Mouse (Mus musculus): ENCODE measurements around the gene Foxp1. TPM values are rescaled to one million over a fixed set of nuclear protein-coding genes. Genes with fewer than 3 reads are reported as not detected.

Gene Foxp1
- polyA plus RNA-seq, 1 experiment from 2014 or later: 65.4 TPM

DNA sequence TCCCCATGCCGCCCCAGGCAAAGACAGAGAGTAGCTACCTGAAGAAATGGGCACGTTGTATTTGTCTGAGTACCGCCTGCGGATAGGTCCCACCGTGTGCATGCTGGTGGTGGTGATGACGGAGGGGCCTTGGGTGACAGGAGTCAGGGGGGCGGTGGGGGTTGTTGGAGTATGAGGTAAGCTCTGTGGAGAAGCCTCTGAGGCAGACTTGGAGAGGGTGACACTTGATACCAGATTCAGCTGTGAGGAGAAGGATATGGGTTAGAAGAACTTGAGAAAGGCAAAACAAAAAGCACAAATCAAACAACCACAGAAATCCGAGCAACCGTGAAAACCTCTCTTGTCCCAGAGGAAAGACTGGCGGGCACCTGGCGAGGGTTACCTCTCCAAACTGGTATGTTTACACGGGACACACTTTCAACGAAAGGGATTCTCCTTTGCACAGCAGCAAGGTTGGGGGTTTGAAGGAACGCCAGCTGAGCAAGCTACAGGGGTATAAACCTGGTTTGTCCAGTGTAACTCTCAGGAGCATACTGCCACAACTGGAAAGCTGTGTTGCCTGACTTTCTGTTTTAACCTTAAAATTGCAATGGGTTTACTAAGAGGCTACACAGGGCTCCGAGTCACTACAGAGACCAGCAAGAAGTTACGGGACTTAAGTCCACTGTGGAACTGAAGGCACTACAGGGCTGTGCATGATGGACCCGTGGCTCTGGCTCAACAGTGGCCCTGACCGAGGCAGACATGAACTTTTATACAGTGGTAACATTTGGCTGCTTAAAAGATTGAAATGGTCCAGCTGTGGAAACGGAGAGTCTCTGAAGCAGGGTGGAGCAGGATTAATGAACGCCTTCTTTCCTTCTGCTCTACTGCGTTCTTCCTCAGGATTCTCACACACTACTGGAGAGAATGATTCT is 576.8 kb downstream of the Foxp1 start:
- Histone ChIP-seq H3K27me3 (ENCODE audit: control insufficient read depth, insufficient read depth, low read length) (no peaks in the 10 kb centered on the region), H3K4me2 (ENCODE audit: low read depth, severe bottlenecking) (no peak overlapping the region), H3K4me1 (ENCODE audit: control insufficient read depth, insufficient read depth, low read length) (peaks cover 8% of the 10 kb centered on the region; the same call in 1 of the 2 replicates), H3K9me3 (ENCODE audit: control insufficient read depth, low read length) (no peaks in the 10 kb centered on the region), H3K27ac (replicated peaks; ENCODE audit: low read depth, low read length) (no peak overlapping the region), H3K4me3 (ENCODE audit: low read depth, low read length) (no peak overlapping the region), H3K36me3 (ENCODE audit: control insufficient read depth, insufficient read depth, low read length) (0 out of 2 replicates have a peak, but pooled peaks cover 2% of the 10 kb centered on the region), H3K9ac (ENCODE audit: low read length) (no peak overlapping the region)
- ATAC-seq (ENCODE audit: insufficient number of reproducible peaks, low FRiP score, low TSS enrichment, low read depth) (no peak), DNase-seq (ENCODE audit: low spot score) (no peak)
- 86% methylated on average over 21 of the region's 21 CpGs for WGBS

DNA sequence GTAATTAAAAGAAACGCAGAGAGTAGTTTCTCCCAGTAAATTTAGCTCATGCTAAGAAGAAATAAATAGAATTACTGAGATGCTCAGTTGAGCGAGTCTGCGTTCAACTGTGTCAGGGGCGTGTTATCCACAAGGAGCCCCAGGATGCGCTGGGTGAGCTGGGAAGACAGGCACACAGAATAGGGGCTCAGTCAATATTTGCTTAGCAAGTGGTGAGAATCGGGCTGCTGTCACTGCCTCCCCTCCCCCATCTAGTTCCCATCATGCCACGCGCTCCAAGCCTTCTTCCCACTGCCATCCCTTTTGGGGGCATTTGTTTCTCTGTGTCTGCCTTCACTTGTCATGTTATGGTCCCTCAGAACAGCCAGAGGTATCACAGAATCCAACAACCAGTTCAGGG is 584.2 kb downstream of the Foxp1 start:
- no peak for DNase-seq (ENCODE audit: low spot score)
- Histone ChIP-seq H3K27me3 (ENCODE audit: control insufficient read depth, insufficient read depth, low read length) (no peaks in the 10 kb centered on the region), H3K36me3 (ENCODE audit: control insufficient read depth, insufficient read depth, low read length) (peaks cover 4% of the 10 kb centered on the region), H3K27ac (replicated peaks; ENCODE audit: low read depth, low read length) (no peak overlapping the region), H3K4me2 (ENCODE audit: low read depth, severe bottlenecking) (no peak overlapping the region), H3K9me3 (ENCODE audit: control insufficient read depth, low read length) (no peaks in the 10 kb centered on the region), H3K4me3 (ENCODE audit: low read depth, low read length) (no peak overlapping the region), H3K9ac (ENCODE audit: low read length) (no peak overlapping the region), H3K4me1 (ENCODE audit: control insufficient read depth, insufficient read depth, low read length) (no peaks in the 10 kb centered on the region)
- 91% methylated on average over 8 of the region's 8 CpGs for WGBS
- ATAC-seq (ENCODE audit: insufficient number of reproducible peaks, low FRiP score, low TSS enrichment, low read depth): no peak

DNA sequence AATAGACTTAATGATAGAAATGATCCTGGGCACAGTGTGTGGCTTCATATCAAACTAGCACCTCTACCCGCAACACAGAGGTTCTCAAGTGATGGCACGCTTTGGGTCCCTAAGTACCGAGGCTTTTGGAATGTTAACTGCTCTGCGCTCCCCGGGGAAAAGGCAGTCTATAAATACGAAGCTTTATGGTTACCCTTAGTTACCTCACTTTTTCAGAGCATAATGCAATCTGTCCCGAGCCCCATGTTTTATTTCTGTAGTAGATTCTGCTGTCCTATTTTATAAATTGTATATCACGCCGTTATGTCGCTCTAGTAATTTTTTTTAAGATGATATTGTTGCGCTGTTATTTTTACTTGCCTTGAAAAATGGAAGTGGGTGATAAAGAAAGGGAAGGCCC is 585.0 kb downstream of the Foxp1 start:
- no peak overlapping the region for H3K4me3 ChIP-seq (ENCODE audit: low read depth, low read length)
- no peak overlapping the region for H3K27ac ChIP-seq (replicated peaks; ENCODE audit: low read depth, low read length)
- no peak overlapping the region for H3K9ac ChIP-seq (ENCODE audit: low read length)
- WGBS: 87% methylated on average over 11 of the region's 11 CpGs
- no peak for DNase-seq (ENCODE audit: low spot score)
- no peaks in the 10 kb centered on the region for H3K9me3 ChIP-seq (ENCODE audit: control insufficient read depth, low read length)
- no peak overlapping the region for H3K4me2 ChIP-seq (ENCODE audit: low read depth, severe bottlenecking)
- H3K4me1 ChIP-seq (ENCODE audit: control insufficient read depth, insufficient read depth, low read length): no peaks in the 10 kb centered on the region
- no peak for ATAC-seq (ENCODE audit: insufficient number of reproducible peaks, low FRiP score, low TSS enrichment, low read depth)
- H3K36me3 ChIP-seq (ENCODE audit: control insufficient read depth, insufficient read depth, low read length): peaks cover 4% of the 10 kb centered on the region
- H3K27me3 ChIP-seq (ENCODE audit: control insufficient read depth, insufficient read depth, low read length): no peaks in the 10 kb centered on the region

DNA sequence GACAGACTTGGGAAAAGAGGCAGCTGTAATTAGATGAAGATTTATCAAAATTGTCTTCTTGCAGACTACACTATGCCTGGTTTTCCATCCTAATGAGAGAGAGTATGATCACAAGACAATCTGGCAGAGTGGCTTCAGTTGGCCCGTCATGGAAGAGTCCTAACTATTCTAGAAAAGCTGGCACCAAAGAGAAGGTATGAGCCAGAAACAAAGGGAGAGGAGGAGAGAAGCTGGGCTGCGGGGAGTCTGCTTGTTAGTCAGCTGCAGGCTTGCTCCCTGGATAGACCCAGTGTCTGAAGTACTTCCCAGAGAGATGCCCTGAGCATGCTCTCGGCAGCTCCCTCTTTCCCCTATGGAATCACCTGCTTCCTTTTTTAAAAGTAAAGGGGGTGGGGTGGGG is 586.1 kb downstream of the Foxp1 start:
- H3K27ac ChIP-seq (replicated peaks; ENCODE audit: low read depth, low read length): no peak overlapping the region
- H3K4me3 ChIP-seq (ENCODE audit: low read depth, low read length): no peak overlapping the region
- H3K4me2 ChIP-seq (ENCODE audit: low read depth, severe bottlenecking): no peak overlapping the region
- H3K27me3 ChIP-seq (ENCODE audit: control insufficient read depth, insufficient read depth, low read length): no peaks in the 10 kb centered on the region
- H3K4me1 ChIP-seq (ENCODE audit: control insufficient read depth, insufficient read depth, low read length): no peaks in the 10 kb centered on the region
- ATAC-seq (ENCODE audit: insufficient number of reproducible peaks, low FRiP score, low TSS enrichment, low read depth) (no peak), DNase-seq (ENCODE audit: low spot score) (no peak)
- 89% methylated on average over 3 of the region's 3 CpGs for WGBS
- peaks cover 4% of the 10 kb centered on the region for H3K36me3 ChIP-seq (ENCODE audit: control insufficient read depth, insufficient read depth, low read length)
- no peak overlapping the region for H3K9ac ChIP-seq (ENCODE audit: low read length)
- no peaks in the 10 kb centered on the region for H3K9me3 ChIP-seq (ENCODE audit: control insufficient read depth, low read length)

DNA sequence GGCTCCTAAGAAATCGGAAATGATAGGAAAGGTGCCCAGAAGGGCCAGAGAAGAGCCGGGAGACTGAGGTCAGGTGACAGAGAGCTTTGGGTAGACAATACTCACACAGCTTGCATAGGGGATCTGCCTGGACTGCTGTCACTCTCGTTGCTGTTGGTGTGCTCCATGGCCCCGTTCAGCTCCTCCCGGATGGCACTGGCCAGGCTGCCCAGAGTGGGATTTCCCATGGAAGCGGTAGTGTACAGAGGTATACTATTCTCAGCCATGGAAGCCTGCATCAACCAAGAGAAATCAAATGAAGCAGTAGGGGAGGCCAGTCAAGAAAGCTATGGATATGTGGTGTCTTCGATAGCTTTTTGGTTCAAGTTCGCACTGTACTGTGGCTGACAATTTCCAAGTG is 587.4 kb downstream of the Foxp1 start:
- H3K36me3 ChIP-seq (ENCODE audit: control insufficient read depth, insufficient read depth, low read length): peaks cover 2% of the 10 kb centered on the region

DNA sequence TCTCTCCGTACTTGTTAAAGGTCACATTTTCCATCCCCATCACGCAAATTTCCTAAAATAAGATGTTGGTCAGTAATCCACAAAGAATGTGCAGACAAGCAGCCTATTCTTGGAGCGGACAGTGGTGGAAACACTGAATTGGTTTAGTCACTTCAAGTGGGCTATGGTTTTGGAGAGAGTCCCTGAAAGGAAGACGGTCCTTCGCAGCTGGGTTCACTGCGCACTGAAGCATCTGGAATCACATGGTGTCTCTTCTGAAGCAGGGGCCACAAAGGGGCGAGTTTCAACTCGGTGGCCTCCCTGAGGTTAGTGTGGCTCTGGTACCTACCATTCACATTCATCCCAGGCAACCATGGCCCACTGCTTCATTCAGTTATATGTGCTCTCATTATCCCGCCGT is 588.1 kb downstream of the Foxp1 start:
- WGBS: 82% methylated on average over 10 of the region's 10 CpGs
- H3K9ac ChIP-seq (ENCODE audit: low read length): no peak overlapping the region
- no peak for DNase-seq (ENCODE audit: low spot score)

More for the DNA sequence above, 587.4 kb downstream of the Foxp1 start:
- DNase-seq (ENCODE audit: low spot score) (no peak), ATAC-seq (ENCODE audit: insufficient number of reproducible peaks, low FRiP score, low TSS enrichment, low read depth) (no peak)
- 93% methylated on average over 8 of the region's 8 CpGs for WGBS
- H3K27ac ChIP-seq (replicated peaks; ENCODE audit: low read depth, low read length): no peak overlapping the region
- H3K9me3 ChIP-seq (ENCODE audit: control insufficient read depth, low read length): no peaks in the 10 kb centered on the region
- no peaks in the 10 kb centered on the region for H3K27me3 ChIP-seq (ENCODE audit: control insufficient read depth, insufficient read depth, low read length)
- H3K9ac ChIP-seq (ENCODE audit: low read length): no peak overlapping the region
- no peaks in the 10 kb centered on the region for H3K4me1 ChIP-seq (ENCODE audit: control insufficient read depth, insufficient read depth, low read length)
- no peak overlapping the region for H3K4me3 ChIP-seq (ENCODE audit: low read depth, low read length)
- no peak overlapping the region for H3K4me2 ChIP-seq (ENCODE audit: low read depth, severe bottlenecking)

DNA sequence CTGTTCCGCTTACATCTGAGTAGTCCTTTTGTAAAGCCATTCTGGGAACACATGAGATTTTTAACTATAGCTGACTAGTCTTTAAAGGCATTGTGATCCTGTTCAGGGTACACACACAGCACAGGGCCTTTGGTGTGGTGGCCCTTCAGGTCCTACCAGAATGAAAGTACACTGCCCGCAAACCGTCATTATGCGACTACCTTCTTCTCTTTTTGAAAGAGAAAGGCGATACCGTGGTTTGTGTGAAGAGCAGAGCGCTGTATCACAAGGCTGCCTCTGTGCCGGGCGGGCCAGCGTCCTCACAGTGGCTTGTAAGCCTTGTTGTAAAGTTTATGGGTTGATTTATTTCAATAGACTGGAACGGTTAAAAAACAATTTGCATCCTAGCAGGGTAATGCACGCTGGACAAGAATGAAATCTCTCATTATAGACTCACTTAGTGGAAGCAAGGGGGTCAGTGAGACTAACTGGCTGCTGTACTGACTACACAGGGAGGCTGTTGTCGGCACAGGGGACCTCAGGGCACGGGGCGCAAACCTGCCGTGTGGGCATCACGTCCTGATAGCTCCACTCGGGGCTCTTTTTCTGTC is 589.3 kb downstream of the Foxp1 start:
- no peaks in the 10 kb centered on the region for H3K9me3 ChIP-seq (ENCODE audit: control insufficient read depth, low read length)
- DNase-seq (ENCODE audit: low spot score): peak; percentile 54
- H3K4me2 ChIP-seq (ENCODE audit: low read depth, severe bottlenecking): no peak overlapping the region
- WGBS: 46% methylated on average over 18 of the region's 18 CpGs
- peak; percentile 62; the same call in 1 of the 2 replicates for ATAC-seq (ENCODE audit: insufficient number of reproducible peaks, low FRiP score, low TSS enrichment, low read depth)
- no peak overlapping the region for H3K27ac ChIP-seq (replicated peaks; ENCODE audit: low read depth, low read length)
- H3K4me3 ChIP-seq (ENCODE audit: low read depth, low read length): no peak overlapping the region
- peaks cover 2% of the 10 kb centered on the region; the same call in 1 of the 2 replicates for H3K36me3 ChIP-seq (ENCODE audit: control insufficient read depth, insufficient read depth, low read length)
- H3K9ac ChIP-seq (ENCODE audit: low read length): no peak overlapping the region
- H3K27me3 ChIP-seq (ENCODE audit: control insufficient read depth, insufficient read depth, low read length): no peaks in the 10 kb centered on the region
- no peaks in the 10 kb centered on the region for H3K4me1 ChIP-seq (ENCODE audit: control insufficient read depth, insufficient read depth, low read length)

More for the DNA sequence above, 588.1 kb downstream of the Foxp1 start:
- Histone ChIP-seq H3K27ac (replicated peaks; ENCODE audit: low read depth, low read length) (no peak overlapping the region), H3K27me3 (ENCODE audit: control insufficient read depth, insufficient read depth, low read length) (no peaks in the 10 kb centered on the region), H3K4me2 (ENCODE audit: low read depth, severe bottlenecking) (no peak overlapping the region), H3K36me3 (ENCODE audit: control insufficient read depth, insufficient read depth, low read length) (peaks cover 2% of the 10 kb centered on the region), H3K4me1 (ENCODE audit: control insufficient read depth, insufficient read depth, low read length) (no peaks in the 10 kb centered on the region), H3K4me3 (ENCODE audit: low read depth, low read length) (no peak overlapping the region), H3K9me3 (ENCODE audit: control insufficient read depth, low read length) (no peaks in the 10 kb centered on the region)
- ATAC-seq (ENCODE audit: insufficient number of reproducible peaks, low FRiP score, low TSS enrichment, low read depth): no peak

DNA sequence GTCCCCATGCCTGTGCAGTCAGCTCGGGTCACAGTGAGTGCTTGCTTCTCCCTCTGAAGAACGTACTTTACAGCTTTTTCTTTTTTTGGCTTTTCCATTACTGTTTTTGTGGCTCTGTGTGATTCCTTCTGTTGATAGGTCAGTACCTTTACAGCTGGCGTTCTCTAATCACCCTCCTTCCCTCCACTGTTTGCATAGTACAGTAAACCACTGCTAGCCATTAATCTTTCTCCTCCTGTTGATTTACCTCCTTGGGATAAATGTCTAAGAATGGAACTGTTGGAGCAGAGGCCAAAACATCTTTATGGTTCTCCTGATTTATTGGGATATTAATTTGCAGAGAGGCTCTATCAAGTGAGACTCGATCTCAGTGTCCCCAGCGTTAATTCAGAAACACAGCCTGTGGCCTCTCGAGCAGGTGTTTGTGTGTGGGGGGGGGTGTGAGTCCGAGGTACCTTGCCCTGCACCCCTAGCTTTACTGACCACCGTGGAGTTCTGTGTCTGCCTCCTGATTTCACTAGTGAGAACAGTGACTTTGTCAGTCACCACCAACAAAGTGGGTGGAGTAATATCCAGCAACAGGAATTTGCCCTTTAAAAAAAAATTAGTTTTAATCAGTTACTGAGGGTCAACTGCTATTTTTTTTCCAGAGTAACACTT is 590.5 kb downstream of the Foxp1 start:
- Histone ChIP-seq H3K9ac (ENCODE audit: low read length) (no peak overlapping the region), H3K4me1 (ENCODE audit: control insufficient read depth, insufficient read depth, low read length) (no peaks in the 10 kb centered on the region), H3K4me3 (ENCODE audit: low read depth, low read length) (no peak overlapping the region), H3K4me2 (ENCODE audit: low read depth, severe bottlenecking) (no peak overlapping the region), H3K27me3 (ENCODE audit: control insufficient read depth, insufficient read depth, low read length) (no peaks in the 10 kb centered on the region), H3K9me3 (ENCODE audit: control insufficient read depth, low read length) (no peaks in the 10 kb centered on the region), H3K36me3 (ENCODE audit: control insufficient read depth, insufficient read depth, low read length) (peaks cover 2% of the 10 kb centered on the region; the same call in 1 of the 2 replicates), H3K27ac (replicated peaks; ENCODE audit: low read depth, low read length) (no peak overlapping the region)
- WGBS: 63% methylated on average over 8 of the region's 8 CpGs
- no peak for DNase-seq (ENCODE audit: low spot score)
- ATAC-seq (ENCODE audit: insufficient number of reproducible peaks, low FRiP score, low TSS enrichment, low read depth): no peak

All from limb, embryonic 11.5 days (tissue).